Mouse (Mus musculus): ENCODE results near the gene Cdcp2. TPM values are rescaled to one million over a fixed set of nuclear protein-coding genes. Genes with fewer than 3 reads are reported as not detected.
A peak's percentile ranks its signal among the peaks of the same experiment; 100 is the strongest.

The Cdcp2 gene
- total RNA-seq, 2 experiments from 2014 or later: not detected

DNA sequence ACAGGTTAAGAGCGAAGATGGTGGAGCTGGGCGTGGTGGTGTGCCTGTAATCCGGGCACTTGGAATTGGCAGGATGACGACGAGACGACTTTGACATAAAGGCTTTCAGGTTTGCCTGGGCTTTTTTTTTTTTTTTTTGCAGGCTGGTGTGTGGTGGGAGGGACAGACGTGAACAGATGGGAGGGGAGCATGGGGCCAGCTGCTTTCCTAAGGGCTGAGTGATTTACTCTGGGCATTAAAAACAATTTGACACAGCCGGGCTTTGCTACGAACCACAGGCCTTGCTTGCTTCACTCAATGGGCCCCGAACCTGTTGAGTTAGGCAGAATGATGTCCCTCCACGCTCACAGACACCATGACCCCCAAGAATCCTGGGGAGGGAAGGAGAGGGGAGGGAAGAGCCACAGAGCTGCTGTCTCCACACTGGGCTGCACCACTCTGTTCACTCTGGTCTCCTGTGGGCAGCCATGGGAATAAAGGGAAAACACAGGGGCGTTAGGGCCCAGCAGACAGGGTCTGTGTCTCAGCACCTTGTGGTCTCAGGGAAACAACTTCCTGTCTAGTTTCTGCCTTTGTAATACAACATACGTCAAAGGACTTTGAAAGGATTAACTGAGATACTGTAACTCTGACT is 30.3 kb downstream of the Cdcp2 start:
- intact Hi-C loops (cut with DNase I): no loop called here
- DNase-seq (ENCODE audit: low spot score in 2 of 2): no peak

GRCm38 (mm10) chr4:107127901-107128669 is 31.4 kb downstream of the Cdcp2 start:
- intact Hi-C loops (cut with DNase I): no loop called here
- DNase-seq (ENCODE audit: low spot score in 2 of 2): no peak

- no peak for DNase-seq (ENCODE audit: low spot score in 2 of 2)
- intact Hi-C loops (cut with DNase I): no loop called here
These were observed 32.7 kb downstream of the Cdcp2 start for GRCm38 (mm10) chr4:107129373-107129772.

DNA sequence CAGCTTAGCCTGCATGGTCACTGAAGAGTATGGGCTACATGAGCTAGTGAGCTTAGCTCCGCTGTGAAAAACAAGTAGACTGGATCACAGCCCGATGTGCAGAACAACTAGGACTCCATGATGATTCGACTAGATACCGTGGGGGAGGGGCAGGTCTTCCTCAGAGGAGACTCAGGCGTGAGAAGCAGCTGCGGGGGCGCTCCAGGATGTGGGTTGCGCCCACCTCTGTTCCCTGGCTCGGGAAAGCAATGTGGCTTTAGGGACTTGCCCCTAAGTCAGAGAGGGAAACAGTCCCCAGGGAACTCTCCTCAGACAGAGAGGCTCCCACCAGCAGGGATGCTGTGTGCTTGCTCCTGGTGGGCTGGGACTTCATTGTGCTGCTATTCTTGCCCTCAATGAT is 33.8 kb downstream of the Cdcp2 start:
- no peak for DNase-seq (ENCODE audit: low spot score in 2 of 2)
- intact Hi-C loops (cut with DNase I): no loop called here

- intact Hi-C loops (cut with DNase I): no loop called here
- no peak for DNase-seq (ENCODE audit: low spot score in 2 of 2)
These were observed 38.2 kb downstream of the Cdcp2 start for GRCm38 (mm10) chr4:107134891-107135290.

DNA sequence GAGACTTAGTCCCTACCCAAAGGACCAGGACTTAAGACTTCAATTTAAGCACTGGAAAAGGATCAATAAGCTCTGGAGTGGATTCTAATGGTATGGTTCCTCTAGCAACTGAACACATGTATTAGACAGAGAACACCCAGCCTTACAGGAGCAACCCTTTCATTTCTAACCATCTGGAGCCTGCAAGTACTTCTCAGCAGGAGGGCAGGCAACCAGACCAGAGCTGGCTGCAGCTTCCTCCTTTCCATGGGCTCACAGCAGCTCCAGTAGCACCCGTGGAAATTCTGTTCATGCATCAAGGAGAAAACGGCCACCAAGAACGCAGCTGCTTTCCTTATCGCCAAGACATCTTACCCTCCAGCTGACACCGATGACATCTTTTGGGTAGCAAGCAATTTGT is 39.0 kb downstream of the Cdcp2 start:
- intact Hi-C loops (cut with DNase I): no loop called here
- no peak for DNase-seq (ENCODE audit: low spot score in 2 of 2)

- intact Hi-C loops (cut with DNase I): no loop called here
- DNase-seq (ENCODE audit: low spot score in 2 of 2): no peak
These were observed 39.8 kb downstream of the Cdcp2 start for GRCm38 (mm10) chr4:107136531-107136930.

- intact Hi-C loops (cut with DNase I): no loop called here
- no peak for DNase-seq (ENCODE audit: low spot score in 2 of 2)
These were observed 42.5 kb downstream of the Cdcp2 start for GRCm38 (mm10) chr4:107138948-107139835.

DNA sequence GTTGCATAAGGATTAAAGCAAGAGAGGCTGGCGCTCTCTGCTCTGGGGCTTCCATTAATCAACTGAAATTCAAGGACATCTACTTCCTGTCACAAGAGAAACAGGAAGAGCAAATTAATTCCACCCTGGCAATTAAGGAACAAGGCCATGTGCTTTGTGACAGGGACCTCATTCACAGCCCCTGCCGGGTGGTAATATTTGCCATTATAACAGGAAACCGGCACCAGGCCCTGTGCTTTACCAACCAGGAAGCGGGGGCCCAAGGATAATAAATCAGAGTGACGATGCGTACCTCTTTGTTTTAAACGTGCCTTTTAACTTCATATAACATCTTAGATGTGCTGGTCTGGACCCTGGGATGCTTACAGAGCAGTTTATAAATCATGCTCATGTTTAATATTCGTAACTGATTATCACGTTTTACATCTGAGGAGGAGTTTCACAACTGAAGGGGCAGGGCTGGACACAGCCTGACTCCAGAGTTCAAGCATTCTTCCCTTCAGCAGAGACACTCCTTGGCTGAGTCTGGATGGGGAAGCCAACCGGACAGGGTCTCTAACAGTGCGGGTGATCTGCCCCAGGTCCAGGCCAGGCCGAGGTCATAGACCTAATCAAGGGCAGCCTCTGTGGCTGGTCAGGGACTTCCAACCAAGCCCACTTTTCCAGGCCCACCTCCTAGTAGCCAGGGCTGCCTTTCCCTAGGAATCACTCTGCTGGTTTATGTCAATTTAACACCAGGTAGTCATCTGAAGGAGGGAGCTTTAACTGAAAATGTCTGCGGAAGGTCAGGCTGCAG is 43.3 kb downstream of the Cdcp2 start:
- no peak for DNase-seq (ENCODE audit: low spot score in 2 of 2)
- intact Hi-C loops (cut with DNase I): no loop called here

- intact Hi-C loops (cut with DNase I): no loop called here
- no peak for DNase-seq (ENCODE audit: low spot score in 2 of 2)
These were observed 46.8 kb downstream of the Cdcp2 start for GRCm38 (mm10) chr4:107143511-107143910.

GRCm38 (mm10) chr4:107150991-107151390 is 54.3 kb downstream of the Cdcp2 start:
- intact Hi-C loops (cut with DNase I): loop anchor here (10.0 kb wide), 1 partner anchor 156 kb away; no protein-coding TSS in a partner anchor

DNA sequence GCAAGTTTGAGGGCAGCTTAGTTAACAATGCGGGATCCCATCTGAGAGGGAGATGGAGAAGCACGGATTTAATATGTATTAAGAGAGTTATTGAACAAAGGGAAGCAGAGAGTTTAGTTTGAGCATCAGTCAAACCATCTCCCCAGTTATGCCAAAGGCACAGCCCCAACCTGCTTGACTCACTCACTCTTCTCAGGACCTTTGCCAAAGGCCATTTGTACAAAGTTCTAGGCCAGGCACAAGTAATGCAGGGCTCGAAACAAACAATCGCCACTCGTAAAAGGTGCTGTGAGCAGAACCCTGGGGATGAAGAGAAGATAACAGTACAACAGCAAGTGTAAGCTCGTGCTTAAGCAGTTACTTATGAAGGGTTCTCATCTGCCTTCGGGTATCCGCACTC is 55.9 kb downstream of the Cdcp2 start:
- intact Hi-C loops (cut with DNase I): loop anchor here (10.0 kb wide), 1 partner anchor 158 kb away; no protein-coding TSS in a partner anchor
- DNase-seq (ENCODE audit: low spot score in 2 of 2): no peak

More at GRCm38 (mm10) chr4:107150991-107151390, 54.3 kb downstream of the Cdcp2 start:
- DNase-seq (ENCODE audit: low spot score in 2 of 2): peak; percentile 54 to 55

DNA sequence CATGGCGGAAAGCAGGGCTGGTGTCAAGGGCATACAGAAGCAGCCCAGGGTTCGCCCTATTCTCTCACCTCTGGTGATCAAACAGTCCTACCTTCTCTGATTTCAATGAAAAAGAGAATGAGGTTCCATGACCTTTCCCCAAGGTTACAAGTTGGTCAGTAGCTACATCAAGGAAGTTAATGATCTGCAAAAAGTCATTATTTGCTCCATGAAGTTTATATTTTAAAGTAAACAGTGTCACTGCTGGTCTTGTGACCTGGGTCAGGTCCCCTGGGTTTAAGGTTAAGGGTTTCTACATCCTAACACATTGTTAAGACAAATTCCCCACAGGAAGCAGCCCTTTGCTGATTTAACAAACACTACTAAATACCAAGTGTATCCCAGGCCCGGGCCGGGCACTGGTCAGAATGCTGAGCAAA is 60.3 kb downstream of the Cdcp2 start:
- DNase-seq (ENCODE audit: low spot score in 2 of 2): no peak
- intact Hi-C loops (cut with DNase I): loop anchor here (10.0 kb wide), 1 partner anchor 162 kb away; no protein-coding TSS in a partner anchor

GRCm38 (mm10) chr4:107159166-107159773 is 62.6 kb downstream of the Cdcp2 start:
- intact Hi-C loops (cut with DNase I): loop anchor here (10.0 kb wide), 1 partner anchor 164 kb away; no protein-coding TSS in a partner anchor
- DNase-seq (ENCODE audit: low spot score in 2 of 2): no peak

DNA sequence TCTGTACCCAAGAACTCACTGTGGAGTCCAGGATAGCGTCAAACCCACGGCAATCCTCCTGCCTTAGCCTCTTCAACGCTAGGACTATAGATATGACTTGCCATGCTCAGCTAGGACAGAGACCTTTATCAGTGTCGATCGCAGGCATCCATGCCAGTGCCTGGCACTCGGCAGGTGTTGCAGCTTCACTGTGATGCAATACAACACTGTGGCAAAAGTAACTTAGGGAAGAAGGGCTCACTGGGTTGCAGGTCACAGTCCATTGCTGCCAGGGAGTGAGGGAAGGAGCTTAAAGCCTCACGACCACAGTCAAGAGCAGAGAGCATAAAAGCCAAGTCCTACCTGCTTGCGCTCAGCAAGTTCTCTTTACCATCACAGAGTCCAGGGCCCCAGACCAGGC is 63.5 kb downstream of the Cdcp2 start:
- no peak for DNase-seq (ENCODE audit: low spot score in 2 of 2)
- intact Hi-C loops (cut with DNase I): loop anchor here (5.0 to 10.0 kb wide), 2 partner anchors 93 to 545 kb away; partner anchors contain the start of genes Cyb5rl, Lexm and Mrpl37

Data from left cerebral cortex, postnatal 36 days (tissue).